Mouse (Mus musculus) layer of hippocampus, postnatal 14 days (tissue): Measurements from ENCODE around the gene Gtf3c1. TPM values are rescaled to one million over a fixed set of nuclear protein-coding genes. Genes with fewer than 3 reads are reported as not detected.

Source experiments
- DNase-seq, 2 experiments: peaks; one replicate each; pipeline ENCODE4 v3.0.0; 2021 to 2022; ENCODE audit warnings: low spot score in 2 of 2, mixed read lengths in 1 of 2
- total RNA-seq, 2 experiments: library from RNA; stranded (reverse); gene quantifications; 2 replicates each; pipeline ENCODE4 v1.2.3; 2021

Gene Gtf3c1
- total RNA-seq, 2 experiments from 2014 or later = 88.8 to 94.2 TPM

DNA sequence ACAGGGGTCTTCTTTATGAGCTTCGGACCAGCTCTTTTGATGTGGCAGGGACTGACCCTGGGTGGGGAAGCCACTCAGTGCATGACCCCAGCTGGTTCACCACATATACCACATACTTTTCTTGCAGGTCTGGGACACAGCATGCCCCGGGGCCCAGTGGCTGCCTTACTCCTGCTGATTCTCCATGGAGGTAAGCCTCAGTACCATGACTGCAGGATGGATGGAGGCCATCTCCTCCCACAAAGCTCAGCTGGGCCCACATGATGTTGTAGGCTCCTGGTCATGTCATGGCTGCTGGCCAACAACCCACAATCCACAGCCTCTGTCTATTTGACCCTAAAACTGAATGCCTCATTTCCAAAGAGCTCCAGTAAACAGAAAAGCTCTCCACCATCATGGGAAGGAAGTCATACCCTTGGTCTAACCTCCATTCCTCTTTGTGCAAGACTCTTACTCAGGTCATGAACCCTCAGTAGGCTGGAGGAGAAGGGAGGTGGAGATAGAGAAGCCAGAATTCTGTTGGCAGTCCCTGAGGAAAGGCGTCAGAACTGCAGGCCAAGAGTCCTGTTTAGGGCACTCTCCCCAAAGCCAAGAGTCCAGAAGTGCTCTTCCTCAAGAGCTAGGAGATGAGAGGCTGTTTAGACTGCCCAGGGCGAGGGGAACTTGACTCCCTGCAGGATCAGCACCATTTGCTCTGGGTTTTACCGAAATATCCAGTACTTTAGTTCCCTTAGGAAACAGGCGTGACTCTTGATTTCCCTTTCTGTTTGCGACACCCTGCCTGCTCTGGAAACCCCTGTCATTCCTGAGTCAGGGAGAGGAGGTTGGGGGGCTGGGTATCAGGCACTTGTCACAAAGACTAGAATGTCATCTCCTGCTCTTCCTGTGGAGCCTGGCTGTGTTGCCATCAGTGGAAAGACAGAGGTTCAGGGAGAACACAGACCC, 84.6 kb downstream of the Gtf3c1 start:
- DNase-seq = no peak

DNA sequence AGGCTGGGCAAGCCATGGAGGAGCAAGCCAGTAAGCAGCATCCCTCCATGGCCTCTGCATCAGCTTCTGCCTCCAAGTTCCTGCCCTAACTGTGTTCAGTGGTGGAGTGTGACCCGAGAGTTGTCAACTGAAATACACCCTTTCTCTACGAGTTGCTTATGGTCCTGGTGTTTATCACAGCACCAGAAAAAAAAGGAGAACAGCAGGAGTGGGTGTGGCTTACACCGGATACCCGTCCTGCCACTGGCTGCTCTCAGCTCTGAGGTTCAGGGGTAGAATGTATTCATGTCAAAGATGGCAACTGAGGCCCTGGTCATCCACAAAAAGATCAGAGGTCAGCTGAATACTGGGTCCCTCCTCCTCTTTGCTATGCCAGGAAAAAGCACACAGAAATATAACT, 87.5 kb downstream of the Gtf3c1 start:
- DNase-seq = no peak

DNA sequence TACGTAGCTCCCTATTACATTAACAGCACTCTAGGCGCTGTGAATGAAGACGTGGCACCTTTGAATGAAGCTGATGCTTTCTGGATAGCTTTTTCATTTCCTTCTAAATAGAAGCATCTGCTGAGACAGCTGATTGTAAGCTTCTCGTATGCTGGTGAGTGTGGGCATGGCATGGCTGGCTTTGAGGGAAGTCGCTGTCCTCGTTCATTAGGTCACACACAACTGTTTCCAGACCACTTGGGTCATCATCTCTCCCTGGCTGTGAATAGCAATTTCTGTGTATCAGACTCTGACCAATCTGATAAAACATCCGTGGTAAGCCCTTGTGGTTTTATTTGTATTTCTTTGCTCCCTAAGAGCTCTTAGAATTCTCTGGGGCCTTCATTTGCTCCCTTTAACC, 89.6 kb downstream of the Gtf3c1 start:
- DNase-seq = no peak

DNA sequence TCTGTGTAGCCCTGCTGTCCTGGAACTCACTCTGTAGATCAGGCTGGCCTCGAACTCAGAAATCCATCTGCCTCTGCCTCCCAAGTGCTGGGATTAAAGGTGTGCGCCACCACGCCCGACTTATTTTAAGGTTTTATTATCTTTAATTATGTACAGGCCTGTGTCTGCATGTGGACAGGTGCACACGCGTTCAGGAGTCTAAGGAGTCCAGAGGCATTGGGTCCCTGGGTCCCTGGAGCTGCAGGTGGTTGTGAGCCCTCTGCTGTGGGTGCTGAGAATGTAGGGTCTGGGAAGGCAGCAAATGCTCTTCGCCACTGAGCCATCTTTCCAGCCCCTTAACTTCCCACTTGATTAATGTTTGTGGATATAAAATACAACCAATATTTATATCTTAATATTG, 92.1 kb downstream of the Gtf3c1 start:
- DNase-seq = no peak

DNA sequence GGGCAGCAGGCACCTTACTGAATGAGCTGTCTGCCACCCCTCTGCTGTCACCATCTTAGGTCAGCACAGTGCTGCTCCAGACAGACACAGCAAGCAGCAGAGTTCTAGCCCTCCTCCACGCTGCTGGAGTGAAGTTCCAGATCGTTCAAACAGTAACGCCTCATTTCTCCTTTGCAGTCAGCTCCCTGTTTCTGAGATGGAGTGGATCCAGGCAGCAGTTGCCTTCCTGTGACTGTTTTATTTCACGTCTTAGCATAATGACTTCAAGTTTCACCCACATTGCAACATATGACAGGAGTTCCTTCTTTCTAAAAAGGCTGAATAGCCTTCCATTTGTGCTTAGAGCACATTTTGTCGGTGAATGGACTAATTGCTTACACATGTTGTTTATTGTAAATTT, 94.0 kb downstream of the Gtf3c1 start:
- DNase-seq = no peak

DNA sequence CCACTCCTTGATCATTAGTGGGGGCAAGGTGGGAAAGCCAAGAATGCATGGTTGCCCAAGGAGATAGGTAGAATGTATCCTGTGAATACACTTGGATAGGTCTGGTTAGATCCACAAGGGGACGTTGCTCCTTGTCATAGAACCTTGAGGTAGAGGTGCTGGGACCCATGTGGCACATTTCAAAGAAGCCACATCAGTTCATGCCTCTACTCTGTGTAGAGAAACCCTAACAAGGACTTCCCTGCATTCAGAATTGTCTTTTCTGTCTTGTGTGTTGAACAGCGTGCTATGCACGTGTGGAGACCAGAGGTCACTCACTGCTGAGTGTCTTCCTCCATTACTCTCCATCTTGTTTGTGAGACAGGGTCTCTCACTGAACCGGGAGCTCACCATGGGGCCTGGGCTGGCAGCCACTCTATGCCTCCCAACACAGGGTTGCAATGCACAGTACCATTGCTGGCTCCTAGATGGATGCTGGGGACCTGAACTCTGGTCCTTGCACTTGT, 99.3 kb downstream of the Gtf3c1 start:
- DNase-seq = no peak

DNA sequence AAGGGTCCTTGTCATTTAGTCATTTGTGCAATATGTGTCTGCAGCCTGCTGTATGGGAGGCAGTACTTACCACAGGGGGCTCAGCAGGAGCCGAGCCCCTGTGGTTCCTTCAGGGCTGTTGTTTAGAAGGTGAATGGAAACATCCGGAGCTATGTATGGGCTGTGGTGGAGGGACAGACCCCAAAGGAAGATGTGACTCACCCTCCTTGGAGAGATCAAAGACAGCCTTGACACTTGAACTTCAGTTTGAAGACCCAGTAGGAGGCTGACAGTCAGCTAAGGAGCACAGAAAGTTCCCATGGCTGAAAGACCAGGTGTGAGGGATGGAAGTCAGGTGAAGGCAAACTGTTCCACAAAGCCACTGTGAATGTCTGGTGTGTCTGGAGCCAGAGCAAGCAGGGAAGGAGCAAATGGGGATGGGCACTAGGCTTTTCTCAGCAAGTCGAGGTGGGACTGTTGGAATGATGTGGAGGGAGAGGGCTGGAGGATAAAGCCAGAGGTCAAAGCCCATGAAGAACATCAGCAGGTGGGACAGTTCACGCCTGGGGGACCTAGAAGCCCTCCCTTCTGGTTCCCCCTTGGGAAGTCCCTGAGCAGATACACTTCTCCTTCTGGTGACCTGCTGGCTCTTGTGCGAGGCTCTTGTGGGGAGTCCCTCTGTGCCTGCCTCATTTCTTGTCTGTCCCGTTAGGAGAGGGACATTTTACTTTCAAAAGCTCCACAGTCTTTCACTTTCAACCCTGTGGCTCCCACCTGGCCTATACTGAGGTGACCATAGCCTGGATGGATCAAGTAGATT, 100.0 kb downstream of the Gtf3c1 start:
- no peak for DNase-seq

DNA sequence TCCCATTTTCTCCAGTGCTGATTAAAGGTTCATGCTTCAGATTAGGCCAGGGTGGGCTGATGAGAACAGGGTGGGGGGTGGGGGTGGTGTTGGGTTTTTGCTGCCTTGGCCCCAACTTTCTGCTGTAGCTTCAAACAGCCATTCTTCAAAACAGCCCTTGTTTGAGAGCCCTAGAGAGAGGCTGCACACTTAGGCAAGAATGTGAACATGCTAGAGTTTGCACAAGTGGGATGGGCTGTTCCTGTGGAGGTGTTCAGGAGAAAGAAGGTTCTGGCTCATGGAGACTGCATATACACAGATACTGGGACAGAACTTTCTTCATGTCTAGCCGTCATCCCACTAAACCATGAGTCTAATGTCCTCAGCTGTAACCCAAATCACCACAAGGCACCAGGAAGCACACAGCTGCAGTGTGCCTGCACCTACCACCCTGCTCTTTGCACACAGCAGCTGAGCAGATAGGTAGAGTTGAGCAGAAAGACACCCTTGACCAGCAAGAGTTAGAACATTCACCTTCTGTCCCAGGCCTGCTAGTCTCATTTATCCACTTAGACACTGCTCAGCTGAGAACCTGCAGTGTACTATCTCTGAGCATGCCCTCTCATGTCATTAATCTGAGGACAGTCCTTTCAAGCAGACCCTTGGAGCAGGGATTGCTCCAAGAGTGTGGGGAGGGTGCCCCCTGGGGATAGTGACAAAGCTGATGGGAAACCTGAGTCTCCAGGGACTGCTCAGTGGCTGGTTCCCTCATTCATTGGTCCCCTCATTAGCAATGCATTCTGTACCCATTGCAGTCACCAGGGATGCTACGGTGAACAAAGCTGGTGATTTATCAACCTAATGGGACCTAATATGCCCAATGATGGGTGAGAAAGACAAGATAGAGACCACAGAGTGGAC, 101.1 kb downstream of the Gtf3c1 start:
- DNase-seq = no peak

DNA sequence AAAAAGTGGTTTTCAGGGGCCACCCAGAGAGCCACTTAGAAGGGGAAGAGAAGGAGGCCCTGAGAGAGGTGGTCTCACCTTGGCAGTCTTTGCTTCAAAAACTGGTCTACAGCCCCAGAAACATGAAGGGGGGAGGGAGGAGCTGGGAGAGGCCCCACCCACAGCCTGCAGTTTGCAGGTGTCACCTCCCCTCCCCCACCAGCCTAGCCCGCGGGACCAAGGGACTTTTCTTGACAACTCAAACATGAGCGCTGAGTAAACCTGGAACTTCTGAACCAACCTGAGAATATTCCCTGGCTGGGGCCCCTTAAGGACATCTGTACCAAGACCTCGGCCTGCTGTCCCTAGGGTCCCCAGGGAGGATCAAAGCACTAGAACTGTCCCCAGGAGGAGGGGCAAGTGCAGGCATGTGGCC, 101.8 kb downstream of the Gtf3c1 start:
- DNase-seq = no peak

DNA sequence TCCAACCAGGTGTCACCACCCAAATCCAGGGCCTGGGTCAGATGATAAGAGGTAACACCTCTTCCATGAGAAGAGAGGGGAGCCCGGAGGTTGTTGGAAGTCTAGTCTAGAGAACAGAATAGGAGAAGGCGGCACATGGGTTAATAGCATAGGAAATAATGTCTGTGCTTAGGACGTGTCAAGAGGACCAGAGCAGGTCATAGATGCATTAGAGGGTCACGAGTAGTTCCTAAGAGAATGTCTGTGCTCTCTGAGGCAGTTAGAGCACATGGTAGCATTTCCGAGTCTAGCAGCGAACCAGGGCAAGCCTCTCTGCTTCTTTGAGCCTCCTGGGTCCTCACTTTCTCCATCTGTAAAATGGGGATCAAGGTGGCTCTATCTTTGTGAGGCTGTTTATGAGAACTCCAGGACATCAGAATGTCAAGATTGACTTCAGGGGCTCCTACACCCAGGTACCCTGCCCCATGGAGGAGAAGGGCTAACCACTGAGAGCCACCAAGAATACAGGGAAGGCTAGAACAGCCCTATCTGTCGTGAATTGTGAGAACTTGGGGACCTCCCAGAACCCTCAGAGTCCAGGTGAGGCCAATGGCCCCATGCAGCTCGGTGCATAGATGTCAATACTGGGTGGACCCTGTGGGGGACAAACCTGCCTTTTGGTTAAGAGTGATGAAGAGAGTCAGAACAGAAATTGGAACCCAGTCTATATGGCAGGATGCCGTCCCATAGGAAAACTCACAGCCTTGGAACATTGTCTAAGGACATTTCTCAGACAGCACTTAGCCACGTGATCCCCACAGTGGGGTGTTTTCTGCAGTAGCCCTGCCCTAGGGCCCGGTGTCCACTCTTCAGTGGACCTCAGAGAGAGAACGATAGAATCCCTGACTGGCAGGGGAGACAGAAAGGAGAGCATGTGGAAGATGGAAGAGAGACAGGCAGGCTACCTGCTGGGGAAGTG, 102.9 kb downstream of the Gtf3c1 start:
- no peak for DNase-seq

DNA sequence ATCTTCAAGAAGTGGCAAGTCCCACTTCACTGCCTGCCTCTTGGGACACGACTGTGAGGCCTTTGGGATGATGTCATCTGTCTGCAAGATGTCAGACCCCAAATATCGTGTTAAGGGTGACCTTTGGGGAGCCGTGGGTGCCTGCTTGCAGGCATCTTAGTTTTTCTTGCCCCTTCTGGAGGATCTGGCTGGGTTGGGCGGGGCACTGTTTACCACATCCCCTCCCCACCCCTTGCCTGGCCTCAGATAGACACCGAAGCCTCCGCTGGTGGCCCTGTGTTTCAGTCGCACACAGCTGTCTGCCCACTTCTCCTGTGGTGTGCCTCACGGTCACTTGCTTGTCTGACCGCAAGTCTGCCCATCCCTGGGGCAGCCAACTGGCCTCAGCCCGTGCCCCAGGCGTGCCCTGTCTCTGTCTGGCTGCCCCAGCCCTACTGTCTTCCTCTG, 104.4 kb downstream of the Gtf3c1 start, which contains the start of gene Il21r:
Gene Il21r, plus strand, starts transcription at position 245 of the 447 bp plus-strand sequence.
- DNase-seq = no peak

DNA sequence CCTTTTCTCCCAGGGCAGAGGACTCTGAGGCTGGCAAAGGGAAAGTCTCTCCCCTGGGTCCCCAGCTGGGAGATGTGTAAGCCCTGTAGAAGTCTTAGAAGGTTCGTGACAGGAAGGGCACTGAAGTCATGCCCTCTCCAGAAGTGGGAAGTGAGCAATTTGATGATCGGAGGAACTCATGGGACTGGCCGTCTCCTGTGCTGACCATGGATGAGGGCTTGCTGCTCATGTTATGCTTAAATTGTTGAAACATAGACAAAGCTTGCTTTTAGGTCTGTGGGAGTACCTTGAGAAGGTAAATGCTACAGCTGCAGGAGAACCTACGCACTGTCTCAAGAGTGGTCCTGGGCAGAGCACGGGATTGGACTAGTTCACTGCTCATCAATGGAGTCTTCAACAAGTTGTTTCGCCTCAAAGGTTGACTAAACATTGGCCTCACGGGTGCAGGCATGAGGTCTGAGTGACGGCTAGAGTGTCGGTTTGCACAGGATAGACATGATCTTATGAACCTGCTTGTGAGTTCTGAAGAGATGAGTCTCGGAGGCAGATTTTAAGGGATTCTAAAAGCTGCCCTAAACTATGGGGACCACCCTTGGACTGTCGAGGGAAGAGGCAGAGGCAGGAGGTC, 105.6 kb downstream of the Gtf3c1 start:
- no peak for DNase-seq

DNA sequence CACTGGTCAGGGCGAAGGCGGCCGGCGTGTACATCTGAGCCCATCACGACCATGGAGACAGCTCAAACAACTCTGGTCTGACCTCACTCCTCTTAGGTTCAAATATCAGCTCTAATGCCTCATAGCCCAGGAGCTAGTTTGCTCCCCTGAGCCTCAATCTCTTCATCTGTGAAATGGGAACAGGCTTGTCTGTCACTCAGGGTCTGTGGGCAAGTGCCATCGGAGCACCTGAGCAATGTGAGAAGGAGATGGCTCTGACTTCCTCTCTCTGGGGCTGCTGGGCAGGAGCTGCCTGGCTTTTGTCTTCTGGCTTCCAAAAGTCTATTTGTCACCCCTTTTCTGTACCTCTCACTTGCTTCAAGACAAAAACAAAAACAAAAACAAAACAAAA, 106.3 kb downstream of the Gtf3c1 start:
- no peak for DNase-seq

DNA sequence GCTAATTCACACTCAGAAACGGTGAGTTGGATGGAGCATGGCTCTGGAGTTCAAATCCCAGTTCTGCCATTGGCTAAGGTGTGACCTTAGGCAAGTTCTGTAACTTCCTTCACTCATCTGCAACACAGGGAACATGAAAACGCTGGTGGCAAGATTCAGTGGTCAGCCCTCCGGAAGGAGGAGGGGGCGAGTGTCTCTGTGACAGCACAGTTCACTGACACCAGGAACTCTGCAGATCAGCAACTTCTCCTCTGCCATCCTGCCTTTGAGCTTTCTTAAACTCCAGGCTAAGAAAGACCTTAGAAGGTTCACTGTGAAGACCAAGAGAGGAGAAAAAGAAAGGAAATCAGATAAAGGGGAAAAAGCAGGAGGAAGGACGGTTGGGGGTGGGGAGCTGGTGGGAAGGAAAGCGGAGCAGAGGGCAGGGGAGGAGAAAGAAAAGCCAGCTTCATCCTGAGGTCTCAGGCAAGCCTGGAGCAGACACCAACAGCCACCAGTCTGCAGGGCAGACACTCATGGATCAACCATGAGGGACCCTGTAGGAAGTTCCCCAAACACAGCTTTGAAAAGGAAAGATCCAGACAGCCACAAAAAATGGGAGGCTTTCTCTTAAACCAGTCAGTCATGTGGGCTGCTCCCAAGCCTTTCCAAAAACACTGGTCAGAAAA, 106.8 kb downstream of the Gtf3c1 start:
- no peak for DNase-seq

DNA sequence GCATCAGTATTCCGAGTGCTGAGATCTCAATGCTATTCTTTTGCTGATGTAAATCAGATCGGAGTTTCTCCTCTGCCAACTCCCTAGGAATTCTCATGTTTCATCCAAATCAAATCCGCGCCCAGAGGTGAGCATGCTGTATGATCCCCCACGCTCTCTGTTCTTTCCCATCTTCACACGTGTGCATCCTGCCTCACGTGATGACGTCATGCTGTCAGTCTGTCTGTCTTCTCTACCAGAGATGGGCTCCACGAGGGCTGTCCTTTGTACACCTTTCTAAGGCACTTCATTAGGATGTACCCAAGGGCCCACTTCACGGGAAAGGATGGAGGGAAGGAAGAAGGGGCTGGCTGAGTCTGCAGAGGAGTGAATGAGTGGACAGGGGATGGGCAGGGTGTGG, 107.4 kb downstream of the Gtf3c1 start:
- DNase-seq = no peak

DNA sequence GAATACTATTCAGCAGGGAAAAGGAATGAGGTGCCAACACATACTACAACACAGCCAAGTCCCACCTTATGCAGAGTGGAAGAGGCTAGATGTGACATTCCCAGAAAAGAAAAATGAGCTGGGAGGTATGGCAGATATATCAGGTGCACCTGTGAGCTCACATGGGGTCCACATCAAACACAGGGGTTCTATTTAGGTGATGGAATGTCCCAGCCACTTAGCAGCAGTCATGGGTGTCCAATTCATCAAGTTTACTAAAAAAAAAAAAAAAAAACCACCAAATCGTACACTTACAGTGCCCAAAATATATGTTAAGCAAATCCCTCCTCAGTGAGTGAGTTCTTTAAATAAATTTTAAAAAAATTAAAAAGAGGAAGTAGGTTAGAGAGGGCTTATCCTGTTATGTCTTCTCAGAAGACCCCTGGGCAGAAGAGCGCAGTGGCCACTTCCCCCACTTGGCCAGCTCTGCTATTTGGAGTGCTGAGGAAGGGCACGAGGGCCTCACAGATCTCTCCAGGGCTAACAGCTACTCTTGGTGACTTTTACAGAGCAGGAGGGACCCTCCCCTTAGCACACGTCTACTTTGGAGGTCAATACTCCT, 108.1 kb downstream of the Gtf3c1 start:
- no peak for DNase-seq

DNA sequence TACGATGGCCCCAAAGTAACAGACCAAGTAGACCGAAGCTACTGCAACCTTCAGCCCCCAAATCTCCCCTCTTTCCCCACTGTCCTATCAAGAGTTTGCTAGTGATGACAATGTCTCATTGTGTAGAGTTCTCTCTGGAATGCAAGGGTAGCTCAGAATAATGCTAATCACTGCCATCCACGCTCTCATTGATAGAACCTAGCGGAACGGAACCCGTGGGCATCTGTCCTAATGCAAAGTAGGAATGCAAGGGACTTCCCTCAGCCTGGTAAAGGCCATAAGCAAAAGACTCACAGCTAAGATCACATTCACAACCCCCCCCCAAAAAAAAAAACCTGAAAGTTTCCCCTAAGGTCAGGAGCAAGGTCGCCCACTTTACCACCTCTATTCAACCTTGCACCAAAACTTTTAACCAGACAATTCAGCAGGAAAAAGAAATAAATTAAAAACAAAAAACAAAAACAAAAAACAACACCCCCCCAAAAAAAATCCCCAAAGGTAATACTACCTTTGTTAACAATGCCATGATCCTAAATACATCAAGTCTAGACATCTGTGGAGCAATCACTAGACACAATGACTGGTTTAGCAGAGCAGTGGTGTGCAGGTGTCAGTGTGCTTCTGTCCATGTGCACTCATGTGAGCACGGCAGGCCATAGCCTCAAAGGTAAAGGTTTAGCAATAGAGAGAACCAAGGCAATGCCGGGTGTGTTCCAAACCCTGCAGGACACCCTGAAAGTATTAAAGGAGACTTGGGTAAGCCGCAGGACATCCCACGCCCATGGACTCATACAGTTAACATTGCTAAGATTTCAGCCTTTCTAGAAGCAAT, 109.8 kb downstream of the Gtf3c1 start:
- no peak for DNase-seq
